Mouse (Mus musculus) liver, embryonic 14.5 days (tissue): ENCODE measurements around the gene Kdm5b. TPM values are rescaled to one million over a fixed set of nuclear protein-coding genes. Genes with fewer than 3 reads are reported as not detected.
"Not testable (repeated sequence)": the region's sequence is repeated elsewhere in the genome, so short reads cannot be mapped to it uniquely, and the experiment has no call there.

Source experiments
- ATAC-seq: fragments of 200-750 bp; cut with Nextera tagmentation; 2 replicates; pipeline ENCODE4 v1.8.0; 2017; ENCODE audit warnings: moderate number of reproducible peaks, mild to moderate bottlenecking, moderate library complexity; ENCODE audit not compliant: insufficient read depth
- DNase-seq, 3 experiments: peaks; one replicate each; pipeline ENCODE4 v3.0.0-alpha.2; 2012 to 2013; ENCODE audit warnings: low read depth in 3 of 3, low spot score in 3 of 3
- H3K27ac ChIP-seq: fragments of 300-500 bp; sonication (generic); 2 replicates; pipeline ENCODE4 v1.5.1; 2014; ENCODE audit warnings: moderate library complexity, mild to moderate bottlenecking, control low read depth, inconsistent platforms
- H3K27me3 ChIP-seq: fragments of 300-500 bp; sonication (generic); 2 replicates; pipeline ENCODE4 v1.6.1; 2014; ENCODE audit warnings: mild to moderate bottlenecking, low read length, moderate library complexity; ENCODE audit not compliant: control insufficient read depth, insufficient read depth
- H3K36me3 ChIP-seq: fragments of 300-500 bp; sonication (generic); replicated peaks from 2 replicates; pipeline ENCODE4 v1.6.1; 2014; ENCODE audit warnings: low read depth; ENCODE audit not compliant: control insufficient read depth, insufficient read depth
- H3K4me1 ChIP-seq, 2 experiments: fragments of 200-500 bp in 1 of 2; fragments of 300-500 bp in 1 of 2; sonication (generic) in 1 of 2; replicated peaks; 2 replicates each; pipeline ENCODE4 v1.6.1; 2012 to 2014; ENCODE audit warnings: antibody characterized with exemption in 1 of 2, inconsistent platforms in 1 of 2, low read length in 1 of 2; ENCODE audit not compliant: control insufficient read depth in 2 of 2, insufficient read depth in 2 of 2
- H3K4me2 ChIP-seq: fragments of 300-500 bp; sonication (generic); 2 replicates; pipeline ENCODE4 v1.6.1; 2014; ENCODE audit warnings: low read depth, mild to moderate bottlenecking, control low read depth, moderate library complexity
- H3K4me3 ChIP-seq, 2 experiments: fragments of 200-500 bp in 1 of 2; fragments of 300-500 bp in 1 of 2; sonication (generic) in 1 of 2; 2 replicates each; pipeline ENCODE4 v1.5.1; 2012 to 2014; ENCODE audit warnings: low read depth in 2 of 2, low read length in 2 of 2, mild to moderate bottlenecking in 2 of 2, control low read depth in 1 of 2, inconsistent platforms in 1 of 2, moderate library complexity in 1 of 2; ENCODE audit not compliant: insufficient read depth in 1 of 2
- H3K9ac ChIP-seq: fragments of 300-500 bp; sonication (generic); replicated peaks from 2 replicates; pipeline ENCODE4 v1.6.1; 2014; ENCODE audit warnings: mild to moderate bottlenecking, control low read depth, moderate library complexity
- H3K9me3 ChIP-seq: fragments of 300-500 bp; sonication (generic); 2 replicates; pipeline ENCODE4 v1.6.1; 2016; ENCODE audit warnings: low read length, mixed read lengths; ENCODE audit not compliant: control insufficient read depth
- CTCF ChIP-seq: IDR thresholded peaks from 2 replicates; pipeline ENCODE4 v1.5.1; 2016; ENCODE audit warnings: antibody characterized with exemption, low read depth, control low read depth
- EP300 ChIP-seq: IDR thresholded peaks from 2 replicates; pipeline ENCODE4 v1.6.1; 2016; ENCODE audit warnings: antibody characterized with exemption, low read depth
- WGBS: fragments of 180-500 bp; shearing (Covaris S2); extraction: QIAGEN DNeasy Blood & Tissue Kit; methylation state at CpG from one replicate; pipeline ENCODE4 v1.1.7; 2014; ENCODE audit not compliant: insufficient replicate concordance; 5-methylcytosine and 5-hydroxymethylcytosine counted together
- polyA plus RNA-seq, 2 experiments: library from polyadenylated mRNA; depleted of rRNA in 1 of 2; stranded (reverse) in 1 of 2; unstranded in 1 of 2; fragments of >200 nt; fragmentation: Nextera tagmentation in 1 of 2; extraction: Ambion mirVana in 1 of 2; gene quantifications; 2 replicates each; pipeline versions ENCODE4 v1.2.1 to v1.2.3; 2012 to 2014

Kdm5b gene
- polyA plus RNA-seq, 2 experiments, result 1.8 to 4.2 TPM

DNA sequence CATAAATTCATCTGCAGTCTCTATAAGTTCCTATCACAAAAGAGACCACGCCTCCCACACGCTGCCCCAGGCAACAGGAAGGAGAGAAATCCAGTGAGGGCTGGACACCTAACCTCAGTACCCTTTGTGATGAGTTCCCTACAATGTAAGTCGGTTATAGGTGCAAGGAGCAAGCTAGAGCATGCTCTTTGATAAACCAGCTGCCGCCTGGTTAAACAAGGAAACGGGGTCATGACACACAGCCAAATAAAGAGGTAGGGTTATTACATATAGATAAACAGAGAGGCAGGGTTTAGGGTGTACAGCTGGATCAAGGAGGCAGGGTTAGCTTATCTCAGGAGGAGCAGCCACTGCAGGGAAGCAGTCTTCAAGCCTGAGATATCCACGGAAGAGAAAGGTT lies 33.2 kb upstream of the Kdm5b start:
- 9% methylated on average over 6 of the region's 6 CpGs for WGBS
- Histone ChIP-seq H3K9ac (peak overlapping the region; percentile 69), H3K4me3 (peak overlapping the region; percentile 33 to 40), H3K36me3 (no peaks in the 10 kb centered on the region), H3K27me3 (no peaks in the 10 kb centered on the region), H3K4me1 (peaks cover 24 to 30% of the 10 kb centered on the region in 2 experiments), H3K27ac (peak overlapping the region; percentile 97), H3K4me2 (peak overlapping the region; percentile 64), H3K9me3 (no peaks in the 10 kb centered on the region)
- TF ChIP-seq CTCF (no peak), EP300 (peak; percentile 94)
- DNase-seq, result peak; percentile 73 to 77 (median 75)
- peak; percentile 98 for ATAC-seq

DNA sequence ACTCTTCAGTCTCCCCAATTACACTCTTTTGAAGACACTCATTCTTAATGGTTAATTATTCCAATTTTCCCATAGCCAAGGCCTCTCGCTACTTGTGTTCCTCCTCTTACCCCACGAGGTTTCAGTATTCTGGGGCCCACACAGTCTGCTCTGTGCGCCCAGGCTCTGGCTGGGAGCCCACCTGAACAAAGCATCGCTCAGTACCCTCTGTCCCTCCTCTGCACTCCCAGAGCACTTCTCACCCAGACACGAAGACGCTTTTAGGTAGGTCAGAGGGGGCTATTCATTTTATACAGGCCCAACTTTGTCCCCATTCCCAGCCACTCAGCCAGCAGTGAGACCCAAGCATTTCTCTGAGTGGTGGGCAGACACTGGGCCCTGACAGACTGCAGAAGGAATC lies 29.4 kb upstream of the Kdm5b start:
- H3K27me3 ChIP-seq, result no peaks in the 10 kb centered on the region
- no peak for TF ChIP-seq EP300
- no peak for TF ChIP-seq CTCF
- DNase-seq (no peak), ATAC-seq (no peak)
- WGBS, result 65% methylated on average over 6 of the region's 6 CpGs
- no peak overlapping the region; the same call in 1 of the 2 replicates for H3K9ac ChIP-seq
- H3K4me2 ChIP-seq, result no peak overlapping the region
- H3K4me1 ChIP-seq, result peaks cover 29 to 35% of the 10 kb centered on the region in 2 experiments
- no peak overlapping the region for H3K4me3 ChIP-seq
- H3K9me3 ChIP-seq, result no peaks in the 10 kb centered on the region
- H3K36me3 ChIP-seq, result no peaks in the 10 kb centered on the region
- no peak overlapping the region for H3K27ac ChIP-seq

DNA sequence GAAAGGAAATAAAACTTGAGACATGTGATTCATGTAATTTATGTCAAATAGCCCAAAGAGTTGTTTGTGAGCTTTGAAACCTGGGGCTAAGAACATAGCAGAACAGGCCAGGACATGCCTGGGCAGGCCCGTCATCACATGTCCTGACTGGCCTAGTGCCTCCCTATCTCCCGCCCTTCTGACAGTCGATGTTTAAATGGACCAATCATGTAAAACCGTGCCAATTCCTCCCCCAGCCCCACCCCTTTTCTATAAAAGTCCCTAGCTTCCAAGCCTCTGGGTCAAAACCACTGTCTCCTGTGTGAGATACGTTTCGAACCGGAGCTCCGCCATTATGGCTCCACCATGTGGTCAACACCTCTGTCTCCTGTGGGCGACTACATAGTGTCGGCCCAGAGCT lies 26.3 kb upstream of the Kdm5b start:
- peaks cover 12 to 17% of the 10 kb centered on the region in 2 experiments for H3K4me1 ChIP-seq
- H3K36me3 ChIP-seq, ATAC-seq, H3K9me3 ChIP-seq, H3K9ac ChIP-seq, H3K27me3 ChIP-seq, DNase-seq, H3K27ac ChIP-seq, H3K4me2 ChIP-seq, H3K4me3 ChIP-seq: not testable (repeated sequence)
- 87% methylated on average over 10 of the region's 10 CpGs for WGBS

- ATAC-seq, result no peak
Measured at GRCm38 (mm10) chr1:134535054-134535453, 24.9 kb upstream of the Kdm5b start.

DNA sequence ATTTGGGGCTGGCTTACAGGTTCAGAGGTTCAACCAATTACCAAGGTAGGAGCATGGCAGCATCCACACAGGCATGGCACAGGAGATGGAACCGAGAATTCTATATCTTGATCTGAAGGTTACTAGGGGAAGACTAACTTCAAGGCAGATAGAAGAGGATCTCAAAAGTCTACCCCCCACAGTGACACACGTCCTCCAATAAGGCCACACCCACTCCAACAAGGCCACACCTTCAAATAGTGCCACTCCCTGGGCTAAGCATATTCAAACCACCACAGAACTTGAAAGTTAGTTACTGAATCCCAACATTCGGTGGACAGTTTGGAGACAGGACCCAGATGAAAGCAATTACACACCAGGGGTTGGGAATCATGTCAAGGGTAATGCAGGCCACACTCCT lies 24.5 kb upstream of the Kdm5b start:
- DNase-seq, result no peak
- Histone ChIP-seq H3K4me2 (no peak overlapping the region; the same call in 1 of the 2 replicates), H3K4me1 (peaks cover 10 to 12% of the 10 kb centered on the region in 2 experiments), H3K27ac (no peak overlapping the region), H3K4me3 (no peak overlapping the region), H3K27me3 (no peaks in the 10 kb centered on the region), H3K9me3 (no peaks in the 10 kb centered on the region), H3K36me3 (no peaks in the 10 kb centered on the region), H3K9ac (no peak overlapping the region)
- no peak; the same call in 1 of the 2 replicates for ATAC-seq
- TF ChIP-seq CTCF (no peak), EP300 (no peak)
- 44% methylated on average over 3 of the region's 3 CpGs for WGBS

More at GRCm38 (mm10) chr1:134535054-134535453, 24.9 kb upstream of the Kdm5b start:
- Histone ChIP-seq H3K9ac (no peak overlapping the region), H3K4me2 (no peak overlapping the region), H3K9me3 (no peaks in the 10 kb centered on the region), H3K27me3 (no peaks in the 10 kb centered on the region), H3K36me3 (no peaks in the 10 kb centered on the region), H3K4me1 (peaks cover 12 to 16% of the 10 kb centered on the region in 2 experiments), H3K4me3 (no peak overlapping the region), H3K27ac (no peak overlapping the region)
- no peak for DNase-seq
- no peak for TF ChIP-seq CTCF
- TF ChIP-seq EP300, result no peak
- 88% methylated on average over 1 of the region's 1 CpGs for WGBS
